Comparison of ENCODE assay signal across 9 mouse cellular contexts in the genomic region with DNA sequence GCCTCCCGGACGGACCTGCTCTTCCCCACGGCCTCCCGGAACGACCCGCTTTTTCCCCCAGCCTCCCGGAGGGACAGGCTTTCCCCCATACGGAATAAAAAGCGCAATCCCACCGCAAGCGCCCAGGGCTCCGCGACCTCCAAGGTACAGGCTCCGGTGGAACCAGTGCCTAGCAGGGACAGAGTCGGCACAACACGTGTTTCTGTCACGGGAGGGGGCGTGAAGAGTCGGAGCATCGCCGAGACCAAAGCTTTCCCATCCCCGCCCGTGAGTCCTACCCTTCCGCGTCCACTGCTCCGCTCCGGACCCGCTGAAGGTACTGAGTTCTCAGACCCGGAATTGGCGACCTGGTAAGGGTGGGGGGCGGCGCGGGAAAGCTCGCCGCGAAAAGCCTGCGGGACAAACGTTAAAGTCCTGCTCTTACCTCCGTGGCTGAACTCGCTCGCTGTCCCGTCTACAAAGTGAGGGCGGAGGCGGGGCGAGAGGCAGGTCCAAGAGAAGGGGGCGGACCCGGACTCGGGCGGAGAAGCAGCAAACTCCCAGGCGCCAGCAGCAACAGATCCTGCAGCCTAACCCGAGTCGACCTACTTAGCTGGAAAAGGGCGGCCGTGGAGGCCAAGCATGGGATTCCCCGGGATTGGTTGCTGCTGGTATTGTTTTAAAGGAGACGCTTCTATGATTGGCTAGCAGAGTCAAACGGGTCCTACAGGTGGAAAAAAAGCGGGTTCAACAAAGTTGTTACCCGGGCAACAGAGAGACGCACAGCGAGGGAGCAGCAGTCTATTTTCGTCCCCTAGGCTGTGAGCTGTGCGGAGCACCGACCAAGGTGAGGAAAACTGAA. TPM values are rescaled to one million over a fixed set of nuclear protein-coding genes. Genes with fewer than 3 reads are reported as not detected.
DNase-seq lines count a peak whose midpoint lies in the region; ATAC-seq and TF ChIP-seq lines count a peak whose summit lies in the region.
"Had no signal": no experiment of that assay in that cellular context is flagged by ENCODE, and none has a peak within 500 bp of the region (broad histone marks: within the 10 kb centered on the region; RNA-seq: fewer than 3 reads in every experiment).

Gene Nup62cl (minus strand): TSS at position 578 of the 841 bp plus-strand sequence.
Gene Pih1h3b (plus strand): TSS at position 745 of the 841 bp plus-strand sequence.

- ATAC-seq in forebrain, postnatal 0 days = peak; percentile 88
- peak; percentile 78 for ATAC-seq in hindbrain, embryonic 12.5 days (ENCODE audit: low FRiP score)
- peak; percentile 67; the same call in 1 of the 2 replicates for ATAC-seq in limb, embryonic 14.5 days (ENCODE audit: low FRiP score, low read depth)
- ATAC-seq in midbrain, embryonic 13.5 days = peak; percentile 84

- peak within 1 kb of the TSS; percentile 46 for H3K4me2 ChIP-seq in forebrain, postnatal 0 days (ENCODE audit: low read depth)
- peak within 1 kb of the TSS; percentile 51 for H3K4me2 ChIP-seq in hindbrain, embryonic 12.5 days (replicated peaks)
- peak within 1 kb of the TSS; percentile 45 for H3K4me2 ChIP-seq in limb, embryonic 14.5 days (replicated peaks; ENCODE audit: low read depth, low read length, severe bottlenecking)
- peak within 1 kb of the TSS; percentile 57 for H3K4me2 ChIP-seq in midbrain, embryonic 13.5 days (replicated peaks)

- WGBS in forebrain, postnatal 0 days = 32% methylated on average over 64 of the region's 64 CpGs
- 33% methylated on average over 63 of the region's 64 CpGs for WGBS in hindbrain, embryonic 12.5 days
- 31% methylated on average over 64 of the region's 64 CpGs for WGBS in limb, embryonic 14.5 days
- 28% methylated on average over 64 of the region's 64 CpGs for WGBS in midbrain, embryonic 13.5 days

- no peak within 1 kb of the TSS for H3K9ac ChIP-seq in forebrain, postnatal 0 days
- H3K9ac ChIP-seq in hindbrain, embryonic 12.5 days = no peak within 1 kb of the TSS
- 0 out of 2 replicates have a peak within 1 kb of the TSS, but pooled peaks have one; percentile 21 for H3K9ac ChIP-seq in limb, embryonic 14.5 days (ENCODE audit: low read depth, low read length, severe bottlenecking)
- H3K9ac ChIP-seq in midbrain, embryonic 13.5 days (replicated peaks) = no peak within 1 kb of the TSS

- peak within 1 kb of the TSS; percentile 34 for H3K4me3 ChIP-seq in forebrain, postnatal 0 days (ENCODE audit: low read depth, low read length)
- peak within 1 kb of the TSS; percentile 37 for H3K4me3 ChIP-seq in hindbrain, embryonic 12.5 days
- peak within 1 kb of the TSS; percentile 38 for H3K4me3 ChIP-seq in limb, embryonic 14.5 days (replicated peaks; ENCODE audit: low read length)
- H3K4me3 ChIP-seq in midbrain, embryonic 13.5 days (replicated peaks) = peak within 1 kb of the TSS; percentile 40
- peak within 1 kb of the TSS; percentile 89 for H3K4me3 ChIP-seq in testis, adult 2 months (ENCODE audit: control insufficient read depth, low read depth, low read length)

- H3K36me3 ChIP-seq in forebrain, postnatal 0 days (ENCODE audit: insufficient read depth) = no peaks in the 10 kb centered on the region
- H3K36me3 ChIP-seq in hindbrain, embryonic 12.5 days = no peaks in the 10 kb centered on the region
- H3K36me3 ChIP-seq in limb, embryonic 14.5 days (ENCODE audit: control insufficient read depth, insufficient read depth, low read length) = no peaks in the 10 kb centered on the region
- no peaks in the 10 kb centered on the region for H3K36me3 ChIP-seq in midbrain, embryonic 13.5 days
- H3K36me3 ChIP-seq in testis, adult 2 months (ENCODE audit: control insufficient read depth, insufficient read depth, low read length) = no peaks in the 10 kb centered on the region

- H3K27me3 ChIP-seq in forebrain, postnatal 0 days (ENCODE audit: insufficient read depth, low read length) = 0 out of 2 replicates have a peak, but pooled peaks cover 14% of the 10 kb centered on the region
- peaks cover 39% of the 10 kb centered on the region for H3K27me3 ChIP-seq in hindbrain, embryonic 12.5 days
- H3K27me3 ChIP-seq in limb, embryonic 14.5 days (ENCODE audit: control insufficient read depth, insufficient read depth, low read length) = peaks cover 23% of the 10 kb centered on the region
- peaks cover 35% of the 10 kb centered on the region for H3K27me3 ChIP-seq in midbrain, embryonic 13.5 days
- H3K27me3 ChIP-seq in testis, adult 2 months (ENCODE audit: control insufficient read depth, insufficient read depth, low read length) = no peaks in the 10 kb centered on the region

- H3K4me1 ChIP-seq in forebrain, postnatal 0 days (ENCODE audit: insufficient read depth) = no peaks in the 10 kb centered on the region
- H3K4me1 ChIP-seq in hindbrain, embryonic 12.5 days = no peaks in the 10 kb centered on the region
- H3K4me1 ChIP-seq in limb, embryonic 14.5 days (ENCODE audit: control insufficient read depth, insufficient read depth, low read length) = no peaks in the 10 kb centered on the region
- no peaks in the 10 kb centered on the region for H3K4me1 ChIP-seq in midbrain, embryonic 13.5 days (replicated peaks)
- no peaks in the 10 kb centered on the region; the same call in 1 of the 2 replicates for H3K4me1 ChIP-seq in testis, adult 2 months (ENCODE audit: control insufficient read depth, insufficient read depth, low read length)

- H3K9me3 ChIP-seq in forebrain, postnatal 0 days (ENCODE audit: low read length) = peaks cover 13% of the 10 kb centered on the region
- no peaks in the 10 kb centered on the region for H3K9me3 ChIP-seq in hindbrain, embryonic 12.5 days (replicated peaks)
- H3K9me3 ChIP-seq in limb, embryonic 14.5 days (ENCODE audit: control insufficient read depth, low read length) = peaks cover 5% of the 10 kb centered on the region
- H3K9me3 ChIP-seq in midbrain, embryonic 13.5 days = peaks cover 5% of the 10 kb centered on the region; the same call in 1 of the 2 replicates

- TF ChIP-seq POLR2A in limb, embryonic 14.5 days (IDR thresholded peaks at IDR 0.05; ENCODE audit: borderline replicate concordance, extremely low read depth, insufficient read depth, insufficient read length) = no peak
- TF ChIP-seq POLR2A in testis, adult 2 months (IDR thresholded peaks at IDR 0.05; ENCODE audit: control insufficient read depth, low read depth, low read length) = no peak

- TF ChIP-seq CTCF in forebrain, postnatal 0 days (IDR thresholded peaks at IDR 0.05; ENCODE audit: low read depth) = no peak
- TF ChIP-seq CTCF in testis, adult 2 months (IDR thresholded peaks at IDR 0.05; ENCODE audit: control insufficient read depth, insufficient read depth, insufficient replicate concordance, low read depth, low read length) = no peak

- peak; percentile 12 to 20 for DNase-seq in layer of hippocampus, postnatal 10 days (ENCODE audit: low spot score in 2 of 2)
- no peak for DNase-seq in layer of hippocampus, adult 9-10 months (ENCODE audit: low spot score)
- peak; percentile 10 for DNase-seq in c-Kit-positive CD71-positive TER-119-positive erythroid progenitor cells, embryonic 14.5 days (ENCODE audit: low spot score)
- DNase-seq in forebrain, postnatal 0 days = peak; percentile 11
- DNase-seq in limb, embryonic 14.5 days (ENCODE audit: low spot score) = peak; percentile 8

- H3K27ac ChIP-seq in forebrain, postnatal 0 days (ENCODE audit: low read depth, low read length) = no peak within 1 kb of the TSS
- no peak within 1 kb of the TSS for H3K27ac ChIP-seq in hindbrain, embryonic 12.5 days
- no peak within 1 kb of the TSS for H3K27ac ChIP-seq in limb, embryonic 14.5 days (replicated peaks; ENCODE audit: low read depth, low read length)
- no peak within 1 kb of the TSS for H3K27ac ChIP-seq in midbrain, embryonic 13.5 days
- peak within 1 kb of the TSS; percentile 51 for H3K27ac ChIP-seq in testis, adult 2 months (ENCODE audit: control insufficient read depth, insufficient read depth, low read depth, low read length)

RNA-seq across cellular contexts. Expression of gene Nup62cl, which starts in this region (rescaled TPM):
- total RNA-seq in layer of hippocampus, postnatal 10 days (2021) = under 1 TPM; 0.49 to 0.87 TPM
- total RNA-seq in forebrain, postnatal 0 days (2014; rRNA removed) = 1.3 and 2.1 TPM in 2 replicates
- 1.2 and 2.4 TPM in 2 replicates for polyA plus RNA-seq in forebrain, postnatal 0 days (2015; fragmentation: Nextera tagmentation; extraction: Ambion mirVana)
- polyA plus RNA-seq in hindbrain, embryonic 12.5 days (2016; fragmentation: Nextera tagmentation; extraction: Ambion mirVana) = 1.7 and 1.9 TPM in 2 replicates
- 6.7 and 8.4 TPM in 2 replicates for polyA plus RNA-seq in limb, embryonic 14.5 days (2012; rRNA removed)
- 3.9 and 4.9 TPM in 2 replicates for polyA plus RNA-seq in limb, embryonic 14.5 days (2014; fragmentation: Nextera tagmentation; extraction: Ambion mirVana)
- polyA plus RNA-seq in midbrain, embryonic 13.5 days (2015; fragmentation: Nextera tagmentation; extraction: Ambion mirVana) = 2.6 and 3.9 TPM in 2 replicates
- 60.5 and 93.6 TPM in 2 replicates for polyA plus RNA-seq in testis, adult 2 months (2012; rRNA removed)
- total RNA-seq: MEL had no signal

RNA-seq across cellular contexts. Expression of gene Pih1h3b, which starts in this region (rescaled TPM):
- under 1 TPM in 1 of 2 experiments, not detected in 1; 0.23 TPM for total RNA-seq in layer of hippocampus, postnatal 10 days (2021)
- total RNA-seq in forebrain, postnatal 0 days (2014; rRNA removed) = 0.24 and 0.31 TPM in 2 replicates
- polyA plus RNA-seq in forebrain, postnatal 0 days (2015; fragmentation: Nextera tagmentation; extraction: Ambion mirVana) = not detected in 2 replicates
- polyA plus RNA-seq in hindbrain, embryonic 12.5 days (2016; fragmentation: Nextera tagmentation; extraction: Ambion mirVana) = not detected in 2 replicates
- not detected in 2 replicates for polyA plus RNA-seq in limb, embryonic 14.5 days (2012; rRNA removed)
- polyA plus RNA-seq in limb, embryonic 14.5 days (2014; fragmentation: Nextera tagmentation; extraction: Ambion mirVana) = not detected in 2 replicates
- polyA plus RNA-seq in midbrain, embryonic 13.5 days (2015; fragmentation: Nextera tagmentation; extraction: Ambion mirVana) = not detected in 2 replicates
- polyA plus RNA-seq in testis, adult 2 months (2012; rRNA removed) = 0.28 and 0.30 TPM in 2 replicates
- total RNA-seq: MEL had no signal

Comparison
In these comparisons a context has a peak if more than half of its experiments do, and no peak if none do; other contexts are left out.
1. Peak in DNase-seq in layer of hippocampus, postnatal 10 days; RNA of the genes that start here not detected or under 1 TPM.
2. H3K4me3 ChIP-seq: peak in every context shown above with its lines; median percentile 89 in testis, adult 2 months; 40 in midbrain, embryonic 13.5 days; 38 in limb, embryonic 14.5 days; 37 in hindbrain, embryonic 12.5 days; 34 in forebrain, postnatal 0 days.